Mouse (Mus musculus): ENCODE measurements around the gene Pde2a.

The Pde2a gene

DNA sequence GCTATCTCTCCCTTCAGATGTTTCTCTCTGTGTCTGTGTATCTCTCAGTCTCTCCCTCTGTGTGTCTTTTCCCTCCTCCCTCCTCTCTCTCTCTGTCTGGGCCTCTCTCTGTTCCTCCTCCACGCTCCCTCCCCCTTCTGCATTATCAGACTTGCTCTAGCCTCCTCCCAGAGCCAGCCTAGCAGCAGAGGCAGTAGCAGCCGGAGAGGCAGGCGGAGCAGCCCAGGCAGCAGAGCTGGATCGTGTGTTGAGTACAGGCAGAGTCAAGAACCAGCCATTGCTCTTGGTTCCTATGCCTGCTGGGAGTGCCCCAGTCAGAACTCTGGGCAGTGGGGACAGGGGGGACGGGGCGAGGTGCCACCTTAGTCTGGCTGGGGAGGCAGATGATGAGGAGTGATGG lies at the start of gene Pde2a:
Gene Pde2a, plus strand, starts transcription at position 163 of the 400 bp plus-strand sequence.
- DNase-seq (ENCODE audit: low read depth): no peak

DNA sequence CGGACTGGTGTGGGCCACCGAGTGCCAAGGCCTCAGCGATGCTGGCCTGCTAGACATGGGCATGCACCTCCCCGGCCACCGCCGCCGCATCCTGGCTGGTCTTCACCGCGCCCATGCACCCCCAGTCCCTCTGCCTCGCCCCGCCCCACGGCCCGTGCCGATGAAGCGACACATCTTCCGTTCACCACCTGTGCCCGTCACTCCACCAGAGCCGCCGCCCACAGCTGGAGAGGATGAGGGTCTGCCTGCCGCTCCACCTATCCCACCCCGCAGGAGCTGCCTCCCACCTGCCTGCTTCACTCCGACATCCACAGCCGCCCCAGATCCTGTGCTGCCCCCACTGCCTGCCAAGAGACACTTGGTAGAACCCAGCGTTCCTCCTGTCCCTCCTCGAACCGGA lies 48.4 kb upstream of the Pde2a start:
- no peak for DNase-seq (ENCODE audit: low read depth)

DNA sequence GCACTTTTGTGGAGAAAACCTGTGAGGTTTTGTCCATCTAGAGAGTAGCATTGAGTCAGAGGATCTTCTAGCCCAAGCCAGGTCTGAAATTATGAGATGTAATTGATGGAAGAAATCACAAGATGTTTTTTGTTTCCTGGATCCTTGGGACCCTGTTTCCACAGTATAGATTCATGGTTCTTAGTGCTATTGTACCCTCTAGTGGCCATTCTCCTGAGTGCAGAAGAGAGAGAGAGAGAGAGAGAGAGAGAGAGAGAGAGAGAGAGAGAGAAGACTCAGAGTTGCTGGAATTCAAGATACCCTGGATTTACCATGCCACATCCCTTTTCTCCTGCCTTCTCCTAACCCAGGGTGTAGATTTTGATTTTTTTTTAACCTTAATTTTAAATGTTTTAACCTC lies 47.3 kb upstream of the Pde2a start:
- DNase-seq (ENCODE audit: low read depth): no peak

DNA sequence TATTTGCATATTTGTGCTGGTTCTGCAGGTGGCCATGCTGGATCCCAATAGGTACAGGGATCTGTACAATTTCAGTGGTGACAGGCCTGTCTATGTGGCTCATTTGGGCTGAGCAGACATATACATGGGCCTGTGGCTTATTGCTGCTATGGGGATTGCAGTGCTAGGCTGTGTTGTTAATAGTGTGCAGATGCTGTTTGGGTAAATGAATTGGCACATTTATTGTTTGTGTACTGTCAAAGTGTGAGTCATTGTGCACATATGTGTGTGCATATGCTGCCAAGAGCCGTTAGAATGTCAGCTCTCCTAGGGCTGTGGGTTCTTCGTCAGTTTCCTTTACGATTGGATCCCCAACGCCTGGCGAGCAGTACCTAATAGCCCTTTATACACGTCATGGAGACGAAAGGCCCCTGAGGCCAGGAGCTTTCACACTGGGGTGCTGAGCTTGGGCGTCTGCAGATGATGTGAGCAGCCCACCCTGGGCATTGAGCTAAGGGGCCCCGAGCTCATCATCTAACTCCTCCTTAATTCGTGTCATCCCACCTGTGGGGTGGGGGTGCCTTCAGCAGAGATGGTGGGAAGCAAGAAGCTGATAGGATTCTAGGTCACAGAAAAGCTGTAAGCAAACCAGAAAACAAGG lies 44.7 kb upstream of the Pde2a start:
- DNase-seq (ENCODE audit: low read depth): no peak

DNA sequence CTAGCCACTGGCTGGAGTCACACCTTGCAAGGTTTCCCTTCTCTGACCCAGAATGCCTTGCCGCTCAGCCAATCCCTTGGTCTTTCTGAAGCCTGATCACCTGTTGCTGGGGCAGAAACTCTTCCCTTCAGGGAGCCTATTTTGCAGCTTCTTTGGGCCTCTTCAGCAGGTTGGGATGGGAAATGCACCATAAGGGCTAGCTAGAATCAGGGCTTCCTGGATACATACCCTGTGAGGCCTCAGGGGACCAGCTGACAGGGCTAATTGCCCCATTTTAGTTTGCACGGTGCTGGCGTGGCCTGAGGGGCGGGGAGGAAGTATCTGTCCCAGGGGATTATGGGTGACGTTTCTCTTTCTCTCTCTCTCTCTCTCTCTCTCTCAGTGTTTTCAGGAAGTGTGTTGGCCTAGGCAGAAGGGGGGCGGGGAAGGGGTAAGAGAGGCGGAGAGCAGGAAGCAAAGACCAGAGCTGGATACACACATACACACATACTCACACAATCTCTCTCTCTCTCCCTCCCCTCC lies 43.7 kb upstream of the Pde2a start:
- DNase-seq (ENCODE audit: low read depth): peak; percentile 60

DNA sequence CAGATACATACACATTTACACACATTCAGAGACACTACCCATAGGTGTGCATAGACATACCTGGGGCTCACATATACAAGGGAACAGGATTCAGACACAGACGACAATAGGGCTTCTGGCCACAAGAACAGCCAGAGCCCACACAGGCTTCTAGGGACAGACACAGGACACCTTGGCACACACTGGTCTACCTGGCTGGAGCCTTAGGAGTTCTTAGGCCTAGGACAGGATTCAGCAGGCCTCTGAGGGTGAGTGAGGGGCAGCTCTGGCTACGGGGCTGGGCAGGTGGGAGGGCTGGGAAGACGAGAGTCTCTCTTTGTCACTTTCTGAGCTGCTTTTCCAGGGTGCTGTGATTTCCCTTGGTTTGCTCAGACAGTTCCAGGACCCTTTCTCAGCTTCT lies 43.2 kb upstream of the Pde2a start:
- DNase-seq (ENCODE audit: low read depth): no peak

DNA sequence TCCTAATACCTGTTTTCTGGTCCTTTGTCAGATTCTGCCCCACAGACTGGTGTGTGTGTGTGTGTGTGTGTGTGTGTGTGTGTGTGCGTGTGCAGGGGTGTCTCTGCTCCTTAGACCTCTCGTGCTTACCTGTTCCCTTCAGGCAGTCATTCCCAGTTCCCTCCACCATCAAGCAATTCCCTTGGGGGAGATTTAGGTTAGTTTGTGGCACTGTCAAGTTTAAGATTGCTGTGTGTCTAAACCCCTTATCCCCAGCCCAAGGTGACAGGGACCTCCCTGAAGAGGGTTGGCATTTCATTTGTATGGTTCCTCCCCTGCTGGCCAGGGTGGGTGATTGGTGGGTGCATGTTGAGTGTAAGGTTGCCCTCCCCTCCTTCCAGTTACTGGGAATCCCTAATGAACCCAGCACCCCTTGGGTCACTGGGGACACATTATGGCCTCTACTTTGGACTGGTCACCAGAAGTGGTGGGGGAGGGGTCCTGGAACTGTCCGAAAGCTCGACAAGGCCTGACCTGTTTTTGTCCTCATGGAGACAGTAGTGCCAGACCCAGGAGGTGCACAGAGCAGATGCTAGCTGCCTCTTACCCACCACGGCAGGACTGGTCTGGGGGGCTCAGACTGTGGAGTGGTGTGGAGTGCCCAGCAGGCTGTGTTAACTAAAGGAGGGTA lies 42.6 kb upstream of the Pde2a start:
- no peak for DNase-seq (ENCODE audit: low read depth)

DNA sequence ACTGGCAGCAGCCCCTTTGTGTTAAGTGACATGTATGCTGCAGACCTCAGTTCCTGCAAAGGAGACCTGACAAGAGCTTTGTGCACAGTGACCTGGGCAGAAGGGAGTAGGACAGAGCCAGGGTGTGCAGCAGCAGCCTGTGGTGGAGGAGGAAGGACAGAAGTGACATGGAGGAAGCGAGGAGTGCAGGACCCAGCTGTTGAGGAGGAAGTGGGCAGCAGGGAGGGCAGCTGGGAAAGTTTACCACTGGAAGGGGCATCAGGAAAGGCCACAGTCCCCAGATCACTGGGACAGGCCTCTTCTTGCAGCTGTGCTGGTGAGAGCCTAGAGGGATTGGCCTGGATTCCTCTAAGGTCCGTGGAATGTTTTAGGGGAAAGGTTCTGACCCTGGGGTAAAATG lies 41.8 kb upstream of the Pde2a start:
- DNase-seq (ENCODE audit: low read depth): no peak

DNA sequence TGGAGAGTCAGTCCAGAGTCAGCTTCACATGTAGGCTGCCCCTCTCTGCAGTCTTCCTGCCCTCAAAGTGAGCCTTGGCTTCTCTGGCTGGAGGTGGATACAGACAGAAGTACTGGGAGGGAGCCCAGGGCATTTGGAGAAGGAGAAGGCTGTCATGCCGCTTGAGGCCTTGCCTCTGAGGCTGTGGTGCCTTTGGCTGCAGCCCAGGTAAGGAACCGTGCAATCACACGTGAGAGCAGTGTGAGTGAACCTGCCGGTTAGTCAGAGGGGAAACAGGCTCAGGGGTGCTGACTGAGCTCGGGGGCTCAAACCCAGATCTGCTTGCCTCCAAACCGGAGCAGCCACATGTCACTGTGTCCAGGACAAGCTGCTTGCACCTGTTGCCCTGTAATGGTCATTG lies 40.0 kb upstream of the Pde2a start:
- no peak for DNase-seq (ENCODE audit: low read depth)

DNA sequence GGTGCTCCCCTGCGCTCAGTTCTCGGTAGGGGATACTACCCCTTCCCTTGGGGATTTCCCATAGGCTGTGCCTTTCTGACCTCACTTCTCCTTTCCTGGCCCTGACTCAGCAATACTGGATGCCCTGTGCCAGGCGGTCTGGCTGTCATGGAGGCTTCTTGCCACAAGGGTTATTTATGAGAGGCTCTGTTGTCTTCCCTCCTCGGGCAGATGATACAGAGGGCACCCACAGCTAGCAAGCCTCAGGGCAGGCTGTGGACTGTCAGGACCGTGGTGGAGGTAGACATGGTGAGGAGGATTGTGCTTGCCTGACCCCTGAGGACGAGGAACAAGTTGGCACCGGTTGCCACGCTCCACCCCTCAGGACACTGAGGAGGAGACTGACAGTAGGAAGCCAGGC lies 39.1 kb upstream of the Pde2a start:
- peak; percentile 69 for DNase-seq (ENCODE audit: low read depth)

DNA sequence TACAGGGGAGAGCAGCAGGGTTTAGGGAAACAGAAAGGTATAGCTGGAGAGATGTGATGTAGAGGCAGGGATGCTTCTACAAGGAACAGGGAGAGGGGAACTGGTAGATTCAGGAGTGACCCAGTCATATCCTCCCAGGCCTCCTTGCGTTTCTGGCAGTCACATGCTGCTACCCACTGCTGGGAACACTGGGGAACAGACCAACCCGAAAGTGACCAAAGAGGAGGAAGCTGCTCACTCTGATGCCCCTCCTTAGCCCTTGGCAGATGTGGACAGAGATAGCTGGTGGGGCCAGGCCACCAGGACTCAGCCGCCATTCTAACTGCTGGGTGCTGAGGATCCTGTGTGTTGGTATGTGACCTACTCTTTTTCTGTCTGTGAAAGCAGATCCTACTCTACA lies 37.7 kb upstream of the Pde2a start:
- DNase-seq (ENCODE audit: low read depth): no peak

DNA sequence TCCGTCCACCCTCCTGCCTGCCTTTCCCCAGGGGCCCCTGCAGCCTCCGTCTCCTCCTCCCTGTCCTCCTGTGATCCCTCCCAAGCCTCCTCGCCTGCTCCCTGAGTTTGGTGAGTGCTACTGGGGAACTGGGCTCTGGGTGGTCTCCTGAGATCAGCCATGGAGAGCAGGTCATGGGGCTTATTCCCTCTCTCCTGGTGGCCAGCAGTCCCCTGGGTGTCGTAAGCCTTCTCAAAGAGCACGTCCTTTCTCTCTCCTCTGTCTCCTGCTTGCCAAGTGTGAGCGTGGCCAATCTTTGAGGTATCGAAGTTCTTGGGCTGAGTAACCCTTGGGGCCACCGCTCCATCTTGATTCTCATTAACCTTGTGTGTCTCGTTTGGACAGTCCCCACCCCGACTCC lies 36.6 kb upstream of the Pde2a start:
- no peak for DNase-seq (ENCODE audit: low read depth)

DNA sequence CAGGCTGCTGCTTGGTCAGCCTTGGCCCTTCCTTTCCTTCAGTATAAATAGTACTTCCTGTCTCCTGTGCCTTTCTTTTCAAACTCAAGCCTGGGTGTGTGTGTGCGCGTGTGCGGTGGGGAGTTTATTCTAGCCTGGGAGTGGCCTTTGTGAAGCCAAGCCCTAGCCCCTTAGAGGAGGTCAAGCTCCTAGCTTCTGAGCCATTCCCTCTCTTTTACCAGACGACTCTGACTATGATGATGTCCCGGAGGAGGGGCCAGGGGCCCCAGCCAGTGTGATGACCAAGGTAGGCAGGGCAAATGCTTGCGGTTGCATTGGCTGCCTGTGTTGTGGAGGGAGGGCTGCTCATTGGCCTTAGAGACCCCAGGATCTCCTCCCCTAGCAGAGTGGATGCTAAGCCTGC lies 36.2 kb upstream of the Pde2a start:
- no peak for DNase-seq (ENCODE audit: low read depth)

DNA sequence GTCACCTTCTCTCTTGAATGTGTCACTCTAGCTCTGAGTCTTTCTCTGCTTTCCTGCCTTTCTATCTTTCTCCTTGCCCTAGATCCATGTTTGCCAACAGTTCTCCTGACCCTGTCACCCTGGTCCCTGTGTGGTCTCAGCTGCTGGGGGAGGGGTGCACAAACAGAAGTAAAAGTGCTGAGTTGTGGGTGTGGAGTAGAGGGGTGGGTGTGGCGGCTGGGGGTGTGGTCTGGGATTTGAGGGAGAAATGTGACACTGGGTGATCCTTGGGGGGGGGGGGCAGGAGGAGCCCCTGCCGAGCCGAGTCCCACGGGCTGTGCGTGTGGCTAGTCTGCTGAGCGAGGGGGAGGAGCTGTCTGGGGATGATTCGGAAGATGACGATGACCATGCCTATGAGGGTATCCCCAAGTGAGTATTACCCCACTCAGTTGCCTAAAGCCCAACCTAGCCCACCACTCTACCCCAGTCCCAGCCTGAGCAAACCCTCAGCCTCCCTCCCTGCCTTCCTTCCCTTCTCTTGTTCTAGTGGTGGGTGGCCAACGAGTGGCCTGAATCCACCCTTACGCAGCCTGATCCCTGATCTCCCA lies 35.5 kb upstream of the Pde2a start:
- no peak for DNase-seq (ENCODE audit: low read depth)

DNA sequence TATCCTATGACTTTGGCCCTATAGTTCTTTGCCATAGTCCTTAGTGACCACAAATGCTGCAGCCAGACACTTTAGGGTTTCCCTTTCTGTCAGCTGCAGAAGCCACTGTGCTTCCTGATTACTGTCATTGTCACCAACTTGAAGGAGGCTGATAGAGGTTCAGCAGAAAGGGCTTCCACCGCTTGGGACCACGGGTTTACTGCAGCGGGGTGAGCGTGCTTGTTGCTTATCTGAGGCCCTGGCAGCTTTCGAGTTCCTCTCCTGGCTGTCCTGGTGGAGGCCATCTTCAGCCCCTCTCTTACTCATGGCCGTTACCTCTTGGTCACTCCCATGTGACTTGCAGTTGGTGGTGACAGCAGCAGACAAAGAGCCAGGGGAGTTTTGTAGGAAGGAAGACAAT lies 32.2 kb upstream of the Pde2a start:
- no peak for DNase-seq (ENCODE audit: low read depth)

DNA sequence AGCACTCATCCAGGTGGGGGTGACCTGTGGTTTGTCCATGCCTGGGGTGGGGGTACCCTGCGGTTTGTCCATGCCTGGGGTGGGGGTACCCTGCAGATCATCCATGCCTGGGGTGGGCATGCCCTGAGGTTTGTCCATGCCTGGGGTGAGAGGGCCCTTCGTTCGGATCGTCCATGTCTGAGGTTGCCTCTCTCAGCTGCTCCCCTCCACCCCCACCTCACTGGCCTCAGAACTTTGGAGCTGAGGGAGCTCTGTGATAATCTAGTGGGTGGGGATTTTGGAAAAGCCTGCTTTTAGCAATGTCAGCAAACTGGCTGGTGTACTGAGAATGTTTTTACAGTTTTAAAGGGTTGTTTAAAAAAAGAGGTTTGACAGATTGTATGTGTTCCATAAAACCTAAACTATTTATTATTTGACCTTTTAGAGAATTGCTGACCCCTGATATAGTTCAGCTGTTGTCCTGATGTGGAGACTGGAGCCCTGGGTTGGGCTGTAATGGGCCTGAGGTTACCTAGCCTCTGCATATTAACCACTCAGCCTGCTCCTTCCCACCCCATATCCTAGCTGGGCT lies 29.5 kb upstream of the Pde2a start:
- DNase-seq (ENCODE audit: low read depth): no peak

DNA sequence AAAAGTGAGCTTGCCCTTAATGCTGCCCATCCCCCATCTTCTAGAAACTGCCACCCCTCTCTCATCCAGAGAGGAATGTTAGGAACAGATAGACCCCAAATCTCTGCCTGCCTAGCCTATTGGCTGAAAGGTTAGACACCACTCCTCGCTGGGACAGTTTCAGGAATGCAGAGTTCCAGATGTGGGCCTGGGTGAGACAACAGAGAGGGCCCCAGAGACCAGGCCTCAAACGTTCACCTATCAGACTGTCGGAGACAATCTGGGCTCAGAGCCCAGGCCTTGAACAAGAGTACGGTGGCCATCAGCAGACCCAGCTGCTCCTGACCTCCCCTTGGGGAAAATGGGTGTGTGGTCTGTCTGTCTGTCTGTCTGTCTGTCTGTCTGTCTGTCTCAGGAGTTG lies 28.5 kb upstream of the Pde2a start:
- no peak for DNase-seq (ENCODE audit: low read depth)

DNA sequence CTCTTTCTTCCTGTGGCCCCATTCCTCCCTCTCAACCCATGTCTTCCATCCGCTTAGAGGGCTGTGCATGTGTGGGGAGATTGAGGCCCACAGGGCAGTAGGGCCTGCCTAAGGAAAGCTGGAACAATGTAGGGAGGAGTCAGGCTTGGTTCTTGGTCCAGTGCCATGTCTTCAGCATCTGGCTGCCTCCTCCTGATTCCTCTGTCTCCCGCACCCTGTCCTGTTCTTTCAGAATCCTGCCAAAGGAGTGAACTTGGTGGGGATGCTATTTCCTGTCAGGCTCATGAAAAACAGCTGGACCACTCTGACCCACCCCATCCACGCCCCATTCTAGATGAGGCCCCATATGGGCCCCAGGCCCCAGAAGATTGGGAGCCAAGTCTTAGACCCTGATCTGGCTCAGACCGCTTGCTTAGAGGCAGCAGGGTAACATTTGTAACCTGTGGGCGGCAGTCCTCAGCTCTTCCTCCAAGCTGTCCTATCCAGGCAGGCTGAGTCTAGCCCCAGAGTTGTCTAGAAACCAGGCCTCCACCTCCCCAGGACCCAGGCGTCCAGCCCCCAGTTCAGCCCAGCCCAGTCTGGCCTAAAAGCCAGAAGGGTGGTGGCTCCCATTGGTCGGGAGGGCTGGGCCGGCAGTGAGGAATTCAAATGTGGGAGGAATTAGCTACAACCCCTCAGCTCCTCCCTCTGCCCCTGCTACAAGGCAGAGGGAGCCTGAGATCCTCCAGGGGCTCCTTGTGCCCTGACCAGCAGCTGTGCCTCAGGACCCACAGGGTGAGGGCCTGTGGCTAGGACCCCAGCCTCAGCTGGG lies 27.6 kb upstream of the Pde2a start:
- no peak for DNase-seq (ENCODE audit: low read depth)

DNA sequence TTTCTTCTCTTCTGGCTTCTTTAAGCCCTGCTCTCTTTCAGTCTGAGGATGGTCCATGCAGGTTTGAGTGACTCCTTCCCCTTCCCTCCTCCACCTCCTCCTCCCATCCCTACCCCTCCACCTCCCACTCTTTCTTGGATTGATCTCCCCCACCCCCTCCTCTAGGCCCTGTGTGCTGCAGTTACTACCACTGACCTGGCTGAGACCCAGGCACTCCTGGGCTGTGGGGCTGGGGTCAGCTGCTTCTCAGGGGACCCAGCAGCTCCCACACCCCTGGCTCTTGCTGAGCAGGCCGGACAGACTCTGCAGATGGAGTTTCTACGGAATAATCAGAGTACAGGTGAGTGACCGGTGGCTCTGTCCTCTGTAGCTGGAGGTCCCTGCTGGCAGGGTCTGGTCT lies 26.9 kb upstream of the Pde2a start:
- no peak for DNase-seq (ENCODE audit: low read depth)

DNA sequence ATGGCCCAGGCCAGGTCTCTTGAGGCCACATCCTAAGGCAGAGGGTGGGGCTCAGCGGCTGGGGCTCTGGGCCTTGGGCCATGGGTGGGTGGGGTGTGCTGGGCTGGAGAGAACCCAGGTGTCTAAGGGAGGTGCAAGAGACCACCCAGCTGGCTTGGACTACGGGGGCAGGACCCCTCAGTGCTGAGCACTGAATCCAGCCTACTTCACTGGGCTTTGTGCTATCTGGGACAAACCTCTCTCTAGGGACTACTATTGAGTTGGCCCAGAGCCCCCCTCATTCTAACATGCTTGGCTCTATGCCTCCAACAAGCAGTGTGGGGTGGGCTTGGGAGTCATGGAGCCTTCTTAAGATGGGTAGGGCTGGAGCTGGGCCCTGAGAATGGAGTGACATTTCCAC lies 26.0 kb upstream of the Pde2a start:
- no peak for DNase-seq (ENCODE audit: low read depth)

DNA sequence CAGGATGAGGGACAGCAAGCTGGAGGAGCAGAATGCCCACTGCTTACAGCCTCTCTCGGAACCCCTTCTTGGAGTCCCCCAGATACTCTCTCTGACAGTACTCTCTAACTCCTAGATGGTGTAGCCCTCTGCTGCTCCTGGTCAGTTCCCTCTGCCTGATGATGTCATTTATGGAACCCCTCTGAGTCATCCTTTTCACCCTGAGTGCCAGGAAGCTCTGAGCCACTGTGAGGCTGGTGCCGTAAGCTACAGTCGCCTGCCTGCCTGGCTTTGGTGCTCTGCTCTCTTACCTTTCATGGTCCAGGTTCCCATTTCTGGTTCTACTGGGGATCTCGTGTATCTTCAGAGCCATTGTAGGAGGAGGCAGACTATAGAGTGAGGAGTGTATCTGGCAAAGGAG lies 24.3 kb upstream of the Pde2a start:
- DNase-seq (ENCODE audit: low read depth): no peak

DNA sequence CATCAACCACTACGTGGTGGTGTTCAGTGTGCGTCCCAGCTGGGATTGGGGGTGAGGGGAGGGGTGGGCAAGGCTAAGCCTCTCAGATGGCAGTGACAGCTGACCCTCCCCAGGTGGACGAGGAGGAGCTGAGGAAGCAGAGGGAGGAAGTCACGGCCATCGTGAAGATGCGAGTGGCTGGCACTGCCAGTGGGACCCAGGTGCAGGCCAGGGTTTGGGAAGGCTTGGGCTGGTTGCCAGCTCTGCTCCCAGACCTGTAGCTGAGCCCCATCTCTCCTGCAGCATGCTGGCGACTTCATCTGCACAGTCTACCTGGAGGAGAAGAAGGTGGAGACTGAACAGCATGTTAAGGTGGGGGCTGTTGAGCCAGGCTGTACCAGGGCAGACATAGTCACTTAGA lies 20.0 kb upstream of the Pde2a start:
- no peak for DNase-seq (ENCODE audit: low read depth)

Data from c-Kit-positive CD71-negative TER-119-negative erythroid progenitor cells, embryonic 14.5 days (primary cell).